In the genomic region with DNA sequence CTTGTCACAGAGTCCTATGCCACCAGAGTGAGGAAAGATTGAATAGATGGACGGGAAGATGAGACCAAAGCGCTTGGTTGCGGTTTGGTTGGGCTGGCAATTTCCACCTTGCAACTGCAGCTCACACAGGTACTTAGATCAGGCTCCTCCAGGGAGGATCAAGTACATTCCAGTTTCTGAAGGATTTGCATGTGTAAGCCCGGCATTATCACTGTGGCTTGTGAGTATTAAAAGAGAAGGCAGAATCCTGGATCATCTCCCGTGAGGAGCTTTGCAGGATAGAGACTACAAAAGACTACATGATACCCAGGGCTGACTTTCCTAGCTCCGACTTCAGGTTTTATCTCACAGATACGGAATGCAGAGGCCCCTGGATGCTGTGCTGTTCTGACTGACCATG, we compare ENCODE assay signal across 27 mouse cellular contexts.
DNase-seq lines count a peak whose midpoint lies in the region; ATAC-seq and TF ChIP-seq lines count a peak whose summit lies in the region.
"Had no signal": no experiment of that assay in that cellular context is flagged by ENCODE, and none has a peak within 500 bp of the region (broad histone marks: within the 10 kb centered on the region; RNA-seq: fewer than 3 reads in every experiment).

No protein-coding gene starts in this region.

- WGBS in liver, embryonic 13.5 days (ENCODE audit: insufficient replicate concordance), result 71% methylated on average over 7 of the region's 7 CpGs
- WGBS in liver, postnatal 0 days (ENCODE audit: insufficient replicate concordance), result 77% methylated on average over 7 of the region's 7 CpGs

- DNase-seq in liver, embryonic 13.5 days, result no peak
- DNase-seq in liver, postnatal 0 days, result no peak
- DNase-seq in retina, postnatal 1 day, result peak; percentile 61
- DNase-seq in retina, embryonic 14.5 days (ENCODE audit: low spot score), result no peak
- peak; percentile 61 for DNase-seq in ZHBTc4 (ENCODE audit: low read depth, low spot score)
- DNase-seq in layer of hippocampus, postnatal 14 days (ENCODE audit: low spot score in 2 of 2), result no peak
- DNase-seq: adrenal gland, adult 8-10 months; adrenal gland, postnatal 25 days; cerebellum, adult 11-12 months; cerebellum, adult 8-10 months; cerebellum, postnatal 10 days; cerebellum, postnatal 36 days; gastrocnemius, adult 2 months; gastrocnemius, postnatal 14 days; heart, adult 11 months; heart, postnatal 14 days; heart, postnatal 4 days had no signal

- H3K27ac ChIP-seq in liver, embryonic 13.5 days, result peak overlapping the region; percentile 88
- no peak overlapping the region for H3K27ac ChIP-seq in liver, postnatal 0 days (ENCODE audit: low read depth)
- H3K27ac ChIP-seq: forebrain, embryonic 10.5 days; forebrain, embryonic 13.5 days; gastrocnemius, adult 2 months; hindbrain, embryonic 14.5 days; hindbrain, postnatal 0 days had no signal

- H3K4me1 ChIP-seq in liver, embryonic 13.5 days (replicated peaks), result peaks cover 98% of the 10 kb centered on the region
- peaks cover 8% of the 10 kb centered on the region; the same call in 1 of the 2 replicates for H3K4me1 ChIP-seq in liver, postnatal 0 days (ENCODE audit: insufficient read depth)

- TF ChIP-seq CTCF in liver, postnatal 0 days (IDR thresholded peaks at IDR 0.05; ENCODE audit: low read depth), result no peak

- no peaks in the 10 kb centered on the region for H3K27me3 ChIP-seq in liver, embryonic 13.5 days
- no peaks in the 10 kb centered on the region for H3K27me3 ChIP-seq in liver, postnatal 0 days (ENCODE audit: insufficient read depth, low read length)
- H3K27me3 ChIP-seq: forebrain, embryonic 13.5 days; Patski had no signal

- H3K36me3 ChIP-seq in liver, embryonic 13.5 days, result no peaks in the 10 kb centered on the region
- H3K36me3 ChIP-seq in liver, postnatal 0 days (replicated peaks; ENCODE audit: insufficient read depth, low read length), result no peaks in the 10 kb centered on the region
- H3K36me3 ChIP-seq: forebrain, embryonic 10.5 days; heart, embryonic 13.5 days had no signal

- 0 out of 2 replicates have a peak overlapping the region, but pooled peaks have one; percentile 49 for H3K9ac ChIP-seq in liver, embryonic 13.5 days
- H3K9ac ChIP-seq in liver, postnatal 0 days (replicated peaks), result no peak overlapping the region
- H3K9ac ChIP-seq: forebrain, embryonic 13.5 days; heart, embryonic 13.5 days; hindbrain, embryonic 14.5 days had no signal

- H3K4me3 ChIP-seq in liver, embryonic 13.5 days (replicated peaks), result no peak overlapping the region
- H3K4me3 ChIP-seq in liver, postnatal 0 days (ENCODE audit: low read depth, low read length), result no peak overlapping the region
- H3K4me3 ChIP-seq: forebrain, embryonic 10.5 days; forebrain, embryonic 13.5 days; gastrocnemius, adult 2 months; heart, embryonic 13.5 days had no signal

- no peak for TF ChIP-seq EP300 in liver, postnatal 0 days (IDR thresholded peaks at IDR 0.05; ENCODE audit: low read depth)

- H3K4me2 ChIP-seq in liver, embryonic 13.5 days, result no peak overlapping the region
- no peak overlapping the region for H3K4me2 ChIP-seq in liver, postnatal 0 days (ENCODE audit: low read depth, low read length)
- H3K4me2 ChIP-seq: forebrain, embryonic 13.5 days; heart, embryonic 13.5 days; hindbrain, embryonic 14.5 days had no signal

- H3K9me3 ChIP-seq in liver, embryonic 13.5 days (replicated peaks), result no peaks in the 10 kb centered on the region
- no peaks in the 10 kb centered on the region for H3K9me3 ChIP-seq in liver, postnatal 0 days (ENCODE audit: low read length)
- H3K9me3 ChIP-seq: forebrain, embryonic 13.5 days; heart, embryonic 13.5 days had no signal

- ATAC-seq in liver, embryonic 13.5 days (ENCODE audit: low read depth), result no peak
- ATAC-seq in liver, postnatal 0 days, result no peak
- ATAC-seq: activated CD4-positive, CD25-positive, alpha-beta regulatory T cell, adult 4 months; CD4-positive, CD25-positive, alpha-beta regulatory T cell, adult 4 months; forebrain, embryonic 13.5 days; forebrain, embryonic 16.5 days; hindbrain, postnatal 0 days; inflammation-experienced regulatory T-cells, adult 6 months; Patski had no signal

Comparison
In these comparisons a context has a peak if more than half of its experiments do, and no peak if none do; other contexts are left out.
1. DNase-seq: peak in retina, postnatal 1 day (single experiment) and ZHBTc4 (single experiment); none in liver, embryonic 13.5 days (single experiment), liver, postnatal 0 days (single experiment), retina, embryonic 14.5 days (single experiment) and layer of hippocampus, postnatal 14 days (0 of 2).